Mouse (Mus musculus) brown adipose tissue, adult 24 weeks (tissue): ENCODE data around the gene Chrm5. TPM values are rescaled to one million over a fixed set of nuclear protein-coding genes. Genes with fewer than 3 reads are reported as not detected.

Source experiments
- H3K27ac ChIP-seq: fragments of 200-500 bp; replicated peaks from 2 replicates; pipeline ENCODE4 v1.5.1; 2012; ENCODE audit warnings: low read depth, mild to moderate bottlenecking, low read length
- H3K4me1 ChIP-seq: fragments of 200-500 bp; 2 replicates; pipeline ENCODE4 v1.6.1; 2012; ENCODE audit warnings: low read length, mixed read lengths; ENCODE audit not compliant: control insufficient read depth, insufficient read depth, insufficient read length
- H3K4me3 ChIP-seq: fragments of 200-500 bp; 2 replicates; pipeline ENCODE4 v1.5.1; 2012; ENCODE audit warnings: low read depth, mild to moderate bottlenecking, low read length, moderate library complexity; ENCODE audit not compliant: insufficient read depth
- polyA plus RNA-seq: library from polyadenylated mRNA; stranded (reverse); fragments of >200 nt; gene quantifications from 2 replicates; pipeline ENCODE4 v1.2.4, GENCODE M21; 2012; ENCODE audit not compliant: missing spikeins, insufficient read depth, insufficient read length

Gene Chrm5
- not detected in 2 replicates for polyA plus RNA-seq

- H3K4me1 ChIP-seq = no peaks in the 10 kb centered on the region
Measured at GRCm38 (mm10) chr2:112480669-112481068, at the start of gene Chrm5. TSS of gene Chrm5 (minus strand) at chr2:112480769.

GRCm38 (mm10) chr2:112526933-112527332 lies 46.4 kb upstream of the Chrm5 start:
- Histone ChIP-seq H3K4me3 (no peak overlapping the region), H3K27ac (no peak overlapping the region), H3K4me1 (no peaks in the 10 kb centered on the region)

More at GRCm38 (mm10) chr2:112480669-112481068, at the start of gene Chrm5:
- no peak within 1 kb of the TSS for H3K4me3 ChIP-seq
- no peak within 1 kb of the TSS for H3K27ac ChIP-seq

GRCm38 (mm10) chr2:112520526-112521482 lies 40.2 kb upstream of the Chrm5 start:
- H3K4me3 ChIP-seq = no peak overlapping the region
- H3K4me1 ChIP-seq = no peaks in the 10 kb centered on the region
- H3K27ac ChIP-seq = no peak overlapping the region

GRCm38 (mm10) chr2:112518541-112518940 lies 38.0 kb upstream of the Chrm5 start:
- Histone ChIP-seq H3K27ac (no peak overlapping the region), H3K4me1 (no peaks in the 10 kb centered on the region), H3K4me3 (no peak overlapping the region)

GRCm38 (mm10) chr2:112517218-112517617 lies 36.6 kb upstream of the Chrm5 start:
- Histone ChIP-seq H3K4me1 (no peaks in the 10 kb centered on the region), H3K27ac (no peak overlapping the region), H3K4me3 (no peak overlapping the region)

GRCm38 (mm10) chr2:112516728-112517127 lies 36.2 kb upstream of the Chrm5 start:
- H3K4me1 ChIP-seq = no peaks in the 10 kb centered on the region
- H3K4me3 ChIP-seq = no peak overlapping the region
- H3K27ac ChIP-seq = no peak overlapping the region

GRCm38 (mm10) chr2:112513036-112513435 lies 32.5 kb upstream of the Chrm5 start:
- no peaks in the 10 kb centered on the region for H3K4me1 ChIP-seq
- H3K27ac ChIP-seq = no peak overlapping the region
- no peak overlapping the region for H3K4me3 ChIP-seq

GRCm38 (mm10) chr2:112510140-112510539 lies 29.6 kb upstream of the Chrm5 start:
- Histone ChIP-seq H3K4me3 (no peak overlapping the region), H3K27ac (no peak overlapping the region), H3K4me1 (no peaks in the 10 kb centered on the region)

- H3K4me3 ChIP-seq = no peak overlapping the region
- no peaks in the 10 kb centered on the region for H3K4me1 ChIP-seq
- no peak overlapping the region for H3K27ac ChIP-seq
Measured at GRCm38 (mm10) chr2:112507444-112507843, 26.9 kb upstream of the Chrm5 start.

GRCm38 (mm10) chr2:112506841-112507435 lies 26.4 kb upstream of the Chrm5 start:
- no peak overlapping the region for H3K4me3 ChIP-seq
- H3K4me1 ChIP-seq = no peaks in the 10 kb centered on the region
- H3K27ac ChIP-seq = no peak overlapping the region

- H3K27ac ChIP-seq = no peak overlapping the region
- no peak overlapping the region for H3K4me3 ChIP-seq
- H3K4me1 ChIP-seq = no peaks in the 10 kb centered on the region
Measured at GRCm38 (mm10) chr2:112503978-112504377, 23.4 kb upstream of the Chrm5 start.

GRCm38 (mm10) chr2:112501209-112501608 lies 20.6 kb upstream of the Chrm5 start:
- Histone ChIP-seq H3K4me1 (no peaks in the 10 kb centered on the region), H3K4me3 (no peak overlapping the region), H3K27ac (no peak overlapping the region)

GRCm38 (mm10) chr2:112497851-112498250 lies 17.3 kb upstream of the Chrm5 start:
- Histone ChIP-seq H3K4me3 (no peak overlapping the region), H3K4me1 (no peaks in the 10 kb centered on the region), H3K27ac (no peak overlapping the region)

- Histone ChIP-seq H3K4me1 (no peaks in the 10 kb centered on the region), H3K4me3 (peak overlapping the region; percentile 74), H3K27ac (peak overlapping the region; percentile 61)
Measured at GRCm38 (mm10) chr2:112493539-112494260, 13.1 kb upstream of the Chrm5 start.

GRCm38 (mm10) chr2:112492856-112493538 lies 12.4 kb upstream of the Chrm5 start, which contains the start of gene Aven:
TSS of gene Aven (plus strand) at chr2:112492964.
- H3K4me1 ChIP-seq = no peaks in the 10 kb centered on the region
- H3K4me3 ChIP-seq = peak within 1 kb of the TSS; percentile 74
- peak within 1 kb of the TSS; percentile 91 for H3K27ac ChIP-seq
